Mouse (Mus musculus) midbrain, postnatal 0 days (tissue): Measurements from ENCODE around the gene Jarid2. TPM values are rescaled to one million over a fixed set of nuclear protein-coding genes. Genes with fewer than 3 reads are reported as not detected.
"Not testable (repeated sequence)": the region's sequence is repeated elsewhere in the genome, so short reads cannot be mapped to it uniquely, and the experiment has no call there.

Source experiments
- ATAC-seq: fragments of 200-750 bp; cut with Nextera tagmentation; 2 replicates; pipeline ENCODE4 v1.8.0; 2017; ENCODE audit warnings: moderate number of reproducible peaks, mild to moderate bottlenecking, moderate TSS enrichment, moderate library complexity; ENCODE audit not compliant: low FRiP score
- DNase-seq: peaks from one replicate; pipeline ENCODE4 v3.0.0-alpha.2; 2015; ENCODE audit warnings: low spot score
- H3K27ac ChIP-seq: fragments of 300-500 bp; sonication (generic); 2 replicates; pipeline ENCODE4 v1.5.1; 2014; ENCODE audit warnings: low read depth, mild to moderate bottlenecking, low read length, mixed read lengths
- H3K27me3 ChIP-seq: fragments of 300-500 bp; sonication (generic); 2 replicates; pipeline ENCODE4 v1.6.1; 2014; ENCODE audit warnings: low read length, control low read depth, mixed read lengths; ENCODE audit not compliant: insufficient read depth
- H3K36me3 ChIP-seq: fragments of 300-500 bp; sonication (generic); 2 replicates; pipeline ENCODE4 v1.6.1; 2014; ENCODE audit warnings: low read length, control low read depth, mixed read lengths; ENCODE audit not compliant: insufficient read depth
- H3K4me1 ChIP-seq: fragments of 300-500 bp; sonication (generic); 2 replicates; pipeline ENCODE4 v1.6.1; 2014; ENCODE audit warnings: mild to moderate bottlenecking, control low read depth, antibody characterized with exemption, low read length, mixed read lengths; ENCODE audit not compliant: insufficient read depth
- H3K4me2 ChIP-seq: fragments of 300-500 bp; sonication (generic); 2 replicates; pipeline ENCODE4 v1.6.1; 2014; ENCODE audit warnings: low read depth, mild to moderate bottlenecking, low read length, mixed read lengths; ENCODE audit not compliant: poor library complexity, severe bottlenecking
- H3K4me3 ChIP-seq: fragments of 300-500 bp; sonication (generic); 2 replicates; pipeline ENCODE4 v1.5.1; 2014; ENCODE audit warnings: low read depth, mild to moderate bottlenecking, low read length, moderate library complexity
- H3K9ac ChIP-seq: fragments of 300-500 bp; sonication (generic); replicated peaks from 2 replicates; pipeline ENCODE4 v1.6.1; 2014; ENCODE audit warnings: mild to moderate bottlenecking, low read length, moderate library complexity, mixed read lengths; ENCODE audit not compliant: poor library complexity, severe bottlenecking
- H3K9me3 ChIP-seq: fragments of 300-500 bp; sonication (generic); 2 replicates; pipeline ENCODE4 v1.6.1; 2016; ENCODE audit warnings: low read length, control low read depth
- CTCF ChIP-seq: IDR thresholded peaks from 2 replicates; pipeline ENCODE4 v1.5.1; 2016; ENCODE audit warnings: antibody characterized with exemption, mild to moderate bottlenecking
- WGBS: fragments of 180-500 bp; shearing (Covaris S2); extraction: QIAGEN DNeasy Blood & Tissue Kit; methylation state at CpG from one replicate; pipeline ENCODE4 v1.1.7; 2014; 5-methylcytosine and 5-hydroxymethylcytosine counted together
- polyA plus RNA-seq: library from polyadenylated mRNA; unstranded; fragments of >200 nt; fragmentation: Nextera tagmentation; extraction: Ambion mirVana; gene quantifications from 2 replicates; pipeline ENCODE4 v1.2.1, GENCODE M21; 2015
- total RNA-seq: library from RNA; depleted of rRNA; stranded (reverse); fragments of >200 nt; gene quantifications from 2 replicates; pipeline ENCODE4 v1.2.3, GENCODE M21; 2014

Gene Jarid2
- total and polyA plus RNA-seq, 2 experiments from 2014 or later, result 18.0 to 19.3 TPM

DNA sequence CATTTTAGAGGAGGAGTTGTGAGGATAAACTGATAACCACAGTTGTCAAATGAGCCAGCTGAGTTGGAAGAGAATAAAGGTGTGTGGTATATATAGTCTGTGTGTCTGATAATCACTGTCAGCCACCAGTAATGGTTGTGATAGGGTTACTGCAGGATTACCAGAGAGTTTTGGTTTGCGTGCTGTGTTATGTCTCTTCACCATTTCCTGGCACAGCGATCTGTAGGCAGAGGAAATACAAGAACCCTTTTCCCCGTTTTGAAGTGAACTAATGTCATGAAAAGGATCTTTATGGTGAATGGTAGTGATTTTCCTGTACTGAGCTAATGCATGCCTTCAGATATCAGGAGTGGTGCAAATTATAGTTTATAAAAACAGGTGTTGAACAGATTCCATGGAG, 122.8 kb downstream of the Jarid2 start:
- Histone ChIP-seq H3K9me3 (no peaks in the 10 kb centered on the region), H3K27me3 (no peaks in the 10 kb centered on the region), H3K36me3 (no peaks in the 10 kb centered on the region), H3K4me2 (no peak overlapping the region), H3K27ac (no peak overlapping the region), H3K9ac (no peak overlapping the region), H3K4me1 (no peaks in the 10 kb centered on the region), H3K4me3 (no peak overlapping the region)
- ATAC-seq, result no peak
- DNase-seq, result no peak
- no peak for TF ChIP-seq CTCF
- 81% methylated on average over 3 of the region's 3 CpGs for WGBS

DNA sequence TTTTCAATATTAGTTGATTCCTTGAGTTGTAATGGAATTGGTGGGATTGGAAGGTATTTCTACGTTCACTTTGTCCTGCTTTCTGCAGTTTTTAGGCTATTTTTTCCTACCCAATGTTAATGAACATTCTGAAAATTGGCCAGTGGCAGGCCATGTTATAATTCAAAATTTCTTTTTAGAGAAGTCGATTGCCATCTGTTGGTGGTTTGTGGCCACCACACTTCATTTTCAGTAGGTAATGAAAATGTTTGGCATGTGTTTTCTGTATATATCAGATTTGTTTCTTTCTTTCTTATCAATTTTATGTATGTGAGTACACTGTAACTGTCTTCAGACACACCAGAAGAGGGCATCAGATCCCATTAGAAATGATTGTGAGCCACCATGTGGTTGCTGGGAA, 136.3 kb downstream of the Jarid2 start:
- H3K4me1 ChIP-seq, result peaks cover 2% of the 10 kb centered on the region; the same call in 1 of the 2 replicates
- ATAC-seq (no peak), DNase-seq (no peak)
- no peaks in the 10 kb centered on the region for H3K9me3 ChIP-seq
- WGBS, result 88% methylated on average over 2 of the region's 2 CpGs
- no peak overlapping the region for H3K4me3 ChIP-seq
- peak; percentile 49 for TF ChIP-seq CTCF
- H3K9ac ChIP-seq, result no peak overlapping the region
- no peak overlapping the region for H3K4me2 ChIP-seq
- no peaks in the 10 kb centered on the region for H3K27me3 ChIP-seq
- no peak overlapping the region for H3K27ac ChIP-seq
- no peaks in the 10 kb centered on the region for H3K36me3 ChIP-seq

DNA sequence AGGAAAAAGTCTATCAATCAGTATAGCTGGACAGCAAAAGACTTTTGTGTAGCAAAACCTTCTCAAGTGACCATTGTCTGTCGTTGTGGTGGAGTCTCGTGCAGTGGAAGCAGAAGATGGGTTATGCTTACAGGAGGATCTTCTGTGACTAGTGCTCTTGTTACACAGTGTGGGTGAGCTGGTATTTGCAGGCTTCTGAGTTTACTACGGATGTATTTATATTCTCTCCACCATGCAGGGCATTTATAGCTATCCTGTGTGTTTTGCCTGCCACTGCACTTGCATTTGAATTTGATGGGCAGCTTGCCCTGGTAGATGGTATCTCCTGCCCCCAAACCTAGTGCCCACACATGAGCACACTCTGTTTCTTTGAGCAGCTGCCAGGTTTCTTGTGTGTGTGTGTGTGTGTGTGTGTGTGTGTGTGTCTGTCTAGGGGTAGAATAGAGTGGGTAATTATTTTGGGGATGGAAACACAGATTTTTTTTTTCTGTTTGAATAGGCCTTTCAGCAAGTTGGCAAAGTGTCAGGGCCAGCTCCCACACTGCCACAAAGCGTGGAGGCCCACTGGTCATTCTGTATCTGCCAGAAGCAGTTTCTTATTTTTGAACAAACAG, 138.9 kb downstream of the Jarid2 start:
- Histone ChIP-seq H3K4me2 (no peak overlapping the region), H3K36me3 (no peaks in the 10 kb centered on the region), H3K27ac (no peak overlapping the region), H3K4me3 (no peak overlapping the region), H3K4me1 (peaks cover 5% of the 10 kb centered on the region; the same call in 1 of the 2 replicates), H3K9me3 (no peaks in the 10 kb centered on the region), H3K27me3 (no peaks in the 10 kb centered on the region), H3K9ac (no peak overlapping the region)
- TF ChIP-seq CTCF, result no peak
- WGBS, result 48% methylated on average over 4 of the region's 4 CpGs
- ATAC-seq (no peak), DNase-seq (peak; percentile 81)

DNA sequence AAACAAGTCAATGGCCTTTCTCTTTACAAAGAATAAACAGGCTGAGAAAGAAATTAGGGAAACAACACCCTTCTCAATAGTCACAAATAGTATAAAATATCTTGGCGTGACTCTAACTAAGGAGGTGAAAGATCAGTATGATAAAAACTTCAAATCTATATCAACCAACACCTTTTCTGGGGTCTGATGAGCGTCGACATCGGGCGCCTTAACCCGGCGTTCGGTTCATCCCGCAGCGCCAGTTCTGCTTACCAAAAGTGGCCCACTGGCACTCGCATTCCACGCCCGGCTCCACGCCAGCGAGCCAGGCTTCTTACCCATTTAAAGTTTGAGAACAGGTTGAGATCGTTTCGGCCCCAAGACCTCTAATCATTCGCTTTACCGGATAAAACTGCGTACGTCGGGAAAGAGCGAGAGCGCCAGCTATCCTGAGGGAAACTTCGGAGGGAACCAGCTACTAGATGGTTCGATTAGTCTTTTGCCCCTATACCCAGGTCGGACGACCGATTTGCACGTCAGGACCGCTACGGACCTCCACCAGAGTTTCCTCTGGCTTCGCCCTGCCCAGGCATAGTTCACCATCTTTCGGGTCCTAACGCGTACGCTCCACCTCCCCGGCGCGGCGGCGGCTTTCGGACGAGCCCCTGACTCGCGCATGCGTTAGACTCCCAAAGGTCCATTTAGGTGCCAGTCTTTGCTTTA, 140.3 kb downstream of the Jarid2 start:
- H3K4me1 ChIP-seq, H3K9me3 ChIP-seq, H3K27ac ChIP-seq, H3K9ac ChIP-seq, H3K4me2 ChIP-seq, H3K27me3 ChIP-seq, H3K36me3 ChIP-seq, H3K4me3 ChIP-seq: not testable (repeated sequence)
- ATAC-seq, result peak; percentile 100
- DNase-seq, result peak; percentile 95
- WGBS, result 79% methylated on average over 47 of the region's 47 CpGs

DNA sequence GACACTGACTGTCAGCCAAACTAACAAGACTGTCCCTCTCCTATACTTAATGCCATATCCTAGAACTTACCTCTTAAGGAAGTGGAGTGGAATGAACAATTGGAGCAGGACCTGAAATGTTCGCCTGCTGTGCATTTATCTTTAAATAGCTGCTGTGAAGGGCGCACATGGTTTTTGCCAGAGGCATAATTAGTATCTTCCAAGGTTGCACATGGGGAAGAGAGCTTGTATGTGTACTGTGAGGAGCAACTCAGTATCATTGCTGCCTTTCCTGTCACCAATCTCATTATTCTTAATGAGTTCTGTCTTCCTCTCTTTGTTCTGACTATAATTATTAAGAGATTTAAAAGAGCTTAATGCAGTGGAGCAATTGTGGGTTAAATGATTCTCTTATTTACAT, 147.5 kb downstream of the Jarid2 start:
- no peak overlapping the region for H3K9ac ChIP-seq
- no peak for TF ChIP-seq CTCF
- no peaks in the 10 kb centered on the region for H3K36me3 ChIP-seq
- ATAC-seq (no peak), DNase-seq (no peak)
- no peak overlapping the region for H3K4me2 ChIP-seq
- H3K4me1 ChIP-seq, result 0 out of 2 replicates have a peak, but pooled peaks cover 2% of the 10 kb centered on the region
- no peak overlapping the region for H3K27ac ChIP-seq
- WGBS, result 61% methylated on average over 2 of the region's 2 CpGs
- H3K9me3 ChIP-seq, result no peaks in the 10 kb centered on the region
- no peaks in the 10 kb centered on the region for H3K27me3 ChIP-seq
- H3K4me3 ChIP-seq, result no peak overlapping the region

DNA sequence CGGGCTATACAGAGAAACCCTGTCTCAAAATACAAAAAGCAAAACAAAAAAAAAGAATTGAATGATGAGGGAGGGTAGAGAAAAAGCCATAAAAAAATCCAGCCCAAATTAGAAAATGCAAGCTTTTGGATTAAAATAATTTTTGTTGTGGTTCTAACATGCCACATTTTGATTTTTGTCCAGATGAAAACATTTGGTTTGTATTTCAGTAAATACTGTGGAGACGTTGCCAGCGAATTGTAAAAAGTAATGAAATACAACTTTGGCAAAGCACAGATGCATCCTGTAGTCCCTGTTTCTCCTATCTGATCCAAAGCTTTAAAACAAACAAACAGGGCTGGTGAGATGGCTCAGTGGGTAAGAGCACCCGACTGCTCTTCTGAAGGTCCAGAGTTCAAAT, 151.7 kb downstream of the Jarid2 start:
- ATAC-seq, result no peak
- 87% methylated on average over 4 of the region's 4 CpGs for WGBS
- TF ChIP-seq CTCF, result no peak

More for the DNA sequence above, 151.7 kb downstream of the Jarid2 start:
- no peak overlapping the region for H3K4me3 ChIP-seq
- DNase-seq, result no peak
- no peaks in the 10 kb centered on the region for H3K9me3 ChIP-seq
- H3K27ac ChIP-seq, result no peak overlapping the region
- H3K27me3 ChIP-seq, result no peaks in the 10 kb centered on the region
- H3K4me1 ChIP-seq, result no peaks in the 10 kb centered on the region
- no peak overlapping the region for H3K9ac ChIP-seq
- no peaks in the 10 kb centered on the region for H3K36me3 ChIP-seq
- H3K4me2 ChIP-seq, result no peak overlapping the region
